Mouse (Mus musculus) inflammation-experienced regulatory T-cells, adult 6 months (primary cell): ENCODE measurements around the gene Ergic3. TPM values are rescaled to one million over a fixed set of nuclear protein-coding genes. Genes with fewer than 3 reads are reported as not detected.

Source experiments
- ATAC-seq: one replicate; pipeline ENCODE4 v1.8.0; 2017
- polyA plus RNA-seq, 3 experiments: library from polyadenylated mRNA; unstranded; fragments of 100-300 nt; shearing (Covaris generic); gene quantifications; one replicate each; pipeline ENCODE4 v1.2.1; 2017

Ergic3 gene
- polyA plus RNA-seq, 3 experiments from 2014 or later = 97.9 to 172 (median 128) TPM

DNA sequence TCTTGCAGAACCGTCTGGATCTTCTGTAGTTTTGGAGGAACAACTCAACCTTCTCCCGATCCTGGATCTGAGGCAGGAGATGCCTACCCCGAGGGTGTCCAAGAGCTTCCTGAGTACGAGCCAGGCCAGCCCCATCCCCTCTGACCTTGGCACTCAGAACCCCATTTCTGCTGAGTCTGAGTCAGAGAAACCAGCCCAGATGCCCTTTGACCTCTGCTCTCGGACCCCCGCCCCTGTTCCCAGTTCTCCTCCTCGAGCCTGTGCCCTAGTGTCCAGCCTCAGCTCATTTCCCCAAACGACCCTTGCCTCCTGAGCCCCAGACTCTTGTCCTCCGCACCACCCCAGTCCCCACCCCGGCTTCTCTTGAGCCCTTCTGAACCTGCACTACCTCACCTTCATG lies 58.3 kb downstream of the Ergic3 start:
- no peak for ATAC-seq

Other genes starting within 250 kb of the Ergic3 start
- not detected for gene Mmp24, start 232.7 kb upstream of the Ergic3 start, polyA plus RNA-seq
- 10 to 100 TPM; 12.6 to 16.8 (median 15.9) TPM for gene BC029722, start 188.6 kb upstream of the Ergic3 start, polyA plus RNA-seq
- gene Eif6, start 181.1 kb upstream of the Ergic3 start, polyA plus RNA-seq = 10 to 100 TPM; 65.0 to 78.8 (median 71.9) TPM
- not detected for gene Fam83c, start 173.2 kb upstream of the Ergic3 start, polyA plus RNA-seq
- gene Uqcc1, start 77.7 kb upstream of the Ergic3 start, polyA plus RNA-seq = 10 to 100 TPM; 34.5 to 47.4 (median 36.3) TPM
- not detected for gene Gm15557, start 67.3 kb upstream of the Ergic3 start, polyA plus RNA-seq
- not detected for gene Gdf5, start 62.7 kb upstream of the Ergic3 start, polyA plus RNA-seq
- 10 to 100 TPM; 30.4 to 48.2 (median 47.9) TPM for gene Cep250, start 51.6 kb upstream of the Ergic3 start, polyA plus RNA-seq
- gene 6430550D23Rik, start 68 bp upstream of the Ergic3 start, polyA plus RNA-seq = 1 to 10 TPM; 1.4 to 1.8 (median 1.7) TPM
- not detected for gene Fer1l4, start 44.9 kb downstream of the Ergic3 start, polyA plus RNA-seq
- under 1 TPM in 1 of 3 experiments, not detected in 2; 0.13 TPM for gene Spag4, start 57.1 kb downstream of the Ergic3 start, polyA plus RNA-seq
- 10 to 100 TPM; 43.3 to 63.8 (median 46.2) TPM for gene Cpne1, start 103.9 kb downstream of the Ergic3 start, polyA plus RNA-seq
- gene Rbm12, start 103.9 kb downstream of the Ergic3 start, polyA plus RNA-seq = 10 to 100 TPM; 11.7 to 20.0 (median 18.2) TPM
- gene Gm28036, start 119.0 kb downstream of the Ergic3 start, polyA plus RNA-seq = 10 to 100 TPM in 1 of 3 experiments, 1 to 10 TPM in 2; 5.9 to 12.5 (median 10.0) TPM
- gene Romo1, start 136.0 kb downstream of the Ergic3 start, polyA plus RNA-seq = 100 to 1,000 TPM; 144 to 170 (median 160) TPM
- 10 to 100 TPM; 34.3 to 43.0 (median 36.7) TPM for gene Nfs1, start 136.1 kb downstream of the Ergic3 start, polyA plus RNA-seq
- 100 to 1,000 TPM; 572 to 796 (median 746) TPM for gene Rbm39, start 172.2 kb downstream of the Ergic3 start, polyA plus RNA-seq
- 100 to 1,000 TPM in 1 of 3 experiments, 10 to 100 TPM in 2; 56.7 to 100 (median 81.3) TPM for gene Phf20, start 188.4 kb downstream of the Ergic3 start, polyA plus RNA-seq